ENCODE assay signal across 19 mouse cellular contexts in the genomic region with DNA sequence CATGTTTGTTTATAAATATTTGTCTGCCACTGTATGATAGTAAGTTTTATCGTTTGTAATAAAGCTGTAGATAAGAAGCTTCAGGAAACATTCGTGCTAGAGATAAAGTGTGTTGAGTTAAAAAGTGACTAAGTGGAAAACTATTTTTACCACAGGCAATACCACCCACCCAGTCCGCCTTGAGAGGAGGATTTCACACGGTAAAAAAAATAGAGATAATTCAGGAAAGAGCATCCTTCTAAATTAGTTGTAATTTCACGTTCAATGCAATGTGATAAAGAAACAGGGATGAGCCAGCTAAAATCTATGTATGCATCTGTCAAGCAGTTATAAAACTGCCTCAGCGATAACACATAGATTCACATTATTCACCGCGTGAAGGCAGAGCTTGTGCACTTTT. TPM values are rescaled to one million over a fixed set of nuclear protein-coding genes. Genes with fewer than 3 reads are reported as not detected.
"Had no signal": no experiment of that assay in that cellular context is flagged by ENCODE, and none has a peak within 500 bp of the region (broad histone marks: within the 10 kb centered on the region; RNA-seq: fewer than 3 reads in every experiment).

No protein-coding gene starts in this region.

- ATAC-seq: inflammation-experienced regulatory T-cells, adult 6 months; midbrain, embryonic 13.5 days had no signal

- H3K27ac ChIP-seq: kidney, embryonic 15.5 days; limb, embryonic 13.5 days; liver, embryonic 14.5 days; midbrain, embryonic 13.5 days had no signal

- H3K4me1 ChIP-seq: kidney, embryonic 15.5 days; limb, embryonic 13.5 days; midbrain, embryonic 13.5 days had no signal

- H3K4me3 ChIP-seq: kidney, embryonic 15.5 days; limb, embryonic 13.5 days; midbrain, embryonic 13.5 days had no signal

- DNase-seq: kidney, adult 2 months; kidney, postnatal 14 days; layer of hippocampus, postnatal 36 days; lung, adult 18-20 months; spleen, adult 18-20 months; thymus, adult 2 months; thymus, postnatal 25 days had no signal

- H3K4me2 ChIP-seq: kidney, embryonic 15.5 days; limb, embryonic 13.5 days; midbrain, embryonic 13.5 days had no signal

- H3K9ac ChIP-seq: kidney, embryonic 15.5 days; limb, embryonic 13.5 days; liver, embryonic 14.5 days; midbrain, embryonic 13.5 days had no signal

- H3K9me3 ChIP-seq: kidney, embryonic 15.5 days; midbrain, embryonic 13.5 days had no signal

- H3K27me3 ChIP-seq: kidney, embryonic 15.5 days; limb, embryonic 13.5 days; midbrain, embryonic 13.5 days had no signal

- H3K36me3 ChIP-seq: kidney, embryonic 15.5 days; limb, embryonic 13.5 days; midbrain, embryonic 13.5 days had no signal

RNA-seq across cellular contexts. Expression of a gene that starts 3.3 kb away (rescaled TPM):
- total RNA-seq: layer of hippocampus, postnatal 36 days; left cerebral cortex, postnatal 25 days; liver, adult 2 months; megakaryocyte progenitor cell, adult 5-6 weeks; midbrain, postnatal 0 days had no signal
- polyA plus RNA-seq: kidney, adult 2 months; kidney, embryonic 15.5 days; large intestine, adult 2 months; limb, embryonic 13.5 days; liver, adult 2 months; liver, embryonic 14.5 days; lung, embryonic 16.5 days; midbrain, embryonic 13.5 days; midbrain, postnatal 0 days; stomach, embryonic 14.5 days; thymus, adult 2 months had no signal
